Mouse (Mus musculus) CH12.LX (cell line): ENCODE measurements at regions not wholly inside any gene's neighbourhood (a gene's known extent, or its start where the extent isn't known, plus 50 kb on each side); places are given as distances from the start of the nearest gene placed in this dataset.

Source experiments
- DNase-seq: peaks from one replicate; pipeline ENCODE4 v3.0.0-alpha.2; 2013; ENCODE audit errors: extremely low read depth
- H3K27ac ChIP-seq: 2 replicates; pipeline ENCODE4 v1.5.1; 2012; ENCODE audit warnings: low read depth, mild to moderate bottlenecking, control low read depth, moderate library complexity; ENCODE audit not compliant: insufficient read depth
- H3K27me3 ChIP-seq: replicated peaks from 2 replicates; pipeline ENCODE3; 2012; ENCODE audit warnings: inconsistent platforms
- H3K36me3 ChIP-seq, 2 experiments: replicated peaks in 1 of 2; 2 replicates each; pipeline versions ENCODE3 to v1.6.1; 2012; ENCODE audit warnings: inconsistent platforms in 1 of 2, low read length in 1 of 2, mild to moderate bottlenecking in 1 of 2, mixed read lengths in 1 of 2, moderate library complexity in 1 of 2; ENCODE audit not compliant: control insufficient read depth in 1 of 2, insufficient read depth in 1 of 2
- H3K4me1 ChIP-seq, 2 experiments: 2 replicates each; pipeline ENCODE4 v1.6.1; 2012; ENCODE audit warnings: inconsistent platforms in 1 of 2, moderate library complexity in 1 of 2; ENCODE audit not compliant: insufficient read depth in 2 of 2, control insufficient read depth in 1 of 2
- H3K4me2 ChIP-seq: 2 replicates; pipeline ENCODE4 v1.6.1; 2012; ENCODE audit warnings: low read depth, mild to moderate bottlenecking, control low read depth; ENCODE audit not compliant: poor library complexity, insufficient read depth, severe bottlenecking
- H3K4me3 ChIP-seq, 3 experiments: fragments of 150-350 bp in 1 of 3; sonication (generic) in 1 of 3; replicated peaks in 1 of 3; 2 replicates each; pipeline versions ENCODE3 to v1.5.1; 2011 to 2012; ENCODE audit warnings: low read depth in 2 of 3, low read length in 2 of 3, mild to moderate bottlenecking in 2 of 3, moderate library complexity in 2 of 3, control low read depth in 1 of 3, improper control_type of control experiment in 1 of 3, inconsistent platforms in 1 of 3, mixed read lengths in 1 of 3; ENCODE audit not compliant: poor library complexity in 1 of 3
- H3K79me2 ChIP-seq: replicated peaks from 2 replicates; pipeline ENCODE4 v1.6.1; 2012; ENCODE audit warnings: mild to moderate bottlenecking, moderate library complexity; ENCODE audit not compliant: control insufficient read depth, poor library complexity, insufficient read depth, severe bottlenecking; ENCODE audit errors: extremely low read depth
- H3K9ac ChIP-seq: 2 replicates; pipeline ENCODE4 v1.6.1; 2012; ENCODE audit warnings: low read depth, mild to moderate bottlenecking, control low read depth, moderate library complexity; ENCODE audit not compliant: insufficient read depth
- H3K9me3 ChIP-seq: replicated peaks from 2 replicates; pipeline ENCODE3; 2012; ENCODE audit warnings: low read length, inconsistent platforms, mixed read lengths
- CHD1 ChIP-seq: IDR thresholded peaks from 2 replicates; pipeline ENCODE4 v1.6.1; 2012; ENCODE audit warnings: low read depth, low read length, improper control_type of control experiment, inconsistent platforms
- E2F4 ChIP-seq: IDR thresholded peaks from 2 replicates; pipeline ENCODE4 v1.6.1; 2011; ENCODE audit warnings: low read depth, low read length, improper control_type of control experiment; ENCODE audit not compliant: insufficient replicate concordance
- ETS1 ChIP-seq: conservative IDR thresholded peaks from 2 replicates; pipeline ENCODE4 v1.6.1; 2012; ENCODE audit warnings: low read depth, mild to moderate bottlenecking, inconsistent platforms, low read length, improper control_type of control experiment, moderate library complexity
- GABPA ChIP-seq: IDR thresholded peaks from 2 replicates; pipeline ENCODE4 v1.6.1; 2012; ENCODE audit warnings: low read depth, low read length, improper control_type of control experiment, inconsistent platforms; ENCODE audit not compliant: insufficient replicate concordance
- MAFK ChIP-seq: IDR thresholded peaks from 2 replicates; pipeline ENCODE4 v1.6.1; 2011; ENCODE audit warnings: low read length, improper control_type of control experiment; ENCODE audit not compliant: insufficient replicate concordance
- MEF2A ChIP-seq: IDR thresholded peaks from 2 replicates; pipeline ENCODE4 v1.6.1; 2014; ENCODE audit warnings: low read depth, mild to moderate bottlenecking, inconsistent platforms, low read length, improper control_type of control experiment, borderline replicate concordance
- MXI1 ChIP-seq: IDR thresholded peaks from 2 replicates; pipeline ENCODE4 v1.6.1; 2011; ENCODE audit warnings: mild to moderate bottlenecking, low read depth, low read length, improper control_type of control experiment
- RCOR1 ChIP-seq: conservative IDR thresholded peaks from 2 replicates; pipeline ENCODE4 v1.6.1; 2012; ENCODE audit warnings: low read depth, mild to moderate bottlenecking, inconsistent platforms, low read length, improper control_type of control experiment
- SIN3A ChIP-seq: IDR thresholded peaks from 2 replicates; pipeline ENCODE4 v1.6.1; 2012; ENCODE audit warnings: low read length, improper control_type of control experiment, inconsistent platforms
- TBP ChIP-seq: conservative IDR thresholded peaks from 2 replicates; pipeline ENCODE4 v1.6.1; 2011; ENCODE audit warnings: low read depth, low read length, improper control_type of control experiment
- TCF12 ChIP-seq: IDR thresholded peaks from 2 replicates; pipeline ENCODE4 v1.6.1; 2014; ENCODE audit warnings: low read depth, mild to moderate bottlenecking, inconsistent platforms, low read length, improper control_type of control experiment
- UBTF ChIP-seq: IDR thresholded peaks from 2 replicates; pipeline ENCODE4 v1.6.1; 2012; ENCODE audit warnings: low read depth, mild to moderate bottlenecking, inconsistent platforms, low read length, improper control_type of control experiment, moderate library complexity
- USF1 ChIP-seq: IDR thresholded peaks from 2 replicates; pipeline ENCODE4 v1.6.1; 2014; ENCODE audit warnings: low read depth, mild to moderate bottlenecking, inconsistent platforms, low read length, improper control_type of control experiment
- ZC3H11A ChIP-seq: IDR thresholded peaks from 2 replicates; pipeline ENCODE4 v1.6.1; 2012; ENCODE audit warnings: low read depth, mild to moderate bottlenecking, inconsistent platforms, low read length, improper control_type of control experiment
- ZKSCAN1 ChIP-seq: IDR thresholded peaks from 2 replicates; pipeline ENCODE4 v1.6.1; 2012; ENCODE audit warnings: low read depth, inconsistent platforms, low read length, improper control_type of control experiment, borderline replicate concordance
- ZMIZ1 ChIP-seq: IDR thresholded peaks from 2 replicates; pipeline ENCODE4 v1.6.1; 2012; ENCODE audit warnings: low read depth, mild to moderate bottlenecking, inconsistent platforms, low read length, improper control_type of control experiment
- ZNF384 ChIP-seq: IDR thresholded peaks from 2 replicates; pipeline ENCODE4 v1.6.1; 2012; ENCODE audit warnings: low read depth, low read length, improper control_type of control experiment, inconsistent platforms
- dilution Hi-C: fragments of 300-500 bp; cut with MboI; formaldehyde crosslinking; loops from 2 replicates; pipeline ENCODE4 v1.14.3; 2020; ENCODE audit warnings: low sequenced_read_pairs; ENCODE audit not compliant: extremely low pct_unique_long_range_greater_than_20kb, extremely low pct_ligation_motif_present
- in situ Hi-C: fragments of 300-500 bp; cut with MboI; formaldehyde crosslinking; loops from 3 replicates; pipeline ENCODE4 v1.14.3; 2019; ENCODE audit warnings: low sequenced_read_pairs, low pct_ligation_motif_present, low pct_unique_long_range_greater_than_20kb, mixed read lengths

DNA sequence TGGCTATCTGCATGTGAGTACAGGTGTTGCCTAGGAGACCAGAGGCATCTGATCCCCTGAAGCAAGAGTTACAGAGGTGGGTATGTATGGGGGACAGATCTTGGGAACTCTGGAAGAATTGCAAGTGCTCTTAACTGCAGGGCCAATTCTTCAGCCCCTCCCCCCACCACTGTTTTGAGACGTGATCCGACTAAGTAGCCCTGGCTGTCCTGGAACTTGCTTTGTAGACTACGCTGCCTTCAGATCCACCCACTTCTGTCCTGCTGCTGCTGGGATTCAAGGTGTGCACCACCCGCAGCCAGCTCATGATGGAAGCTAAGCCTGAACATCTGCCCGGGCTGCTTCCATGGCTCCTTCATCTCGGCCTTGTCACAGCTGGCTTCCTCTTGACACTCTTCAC lies 186.2 kb downstream of the Tfap2c start:
- Histone ChIP-seq H3K4me2 (no peak overlapping the region), H3K27me3 (peaks cover 73% of the 10 kb centered on the region), H3K4me3 (no peak overlapping the region), H3K4me1 (no peaks in the 10 kb centered on the region), H3K27ac (no peak overlapping the region), H3K79me2 (no peaks in the 10 kb centered on the region), H3K9ac (no peak overlapping the region), H3K36me3 (no peaks in the 10 kb centered on the region), H3K9me3 (no peaks in the 10 kb centered on the region)
- in situ Hi-C loops (no loop called here), dilution Hi-C loops (no loop called here)
- no peak for TF ChIP-seq MAFK
- TF ChIP-seq E2F4, result no peak
- no peak for TF ChIP-seq ETS1
- no peak for TF ChIP-seq ZMIZ1
- TF ChIP-seq RCOR1, result no peak
- no peak for TF ChIP-seq MEF2A
- no peak for TF ChIP-seq USF1
- TF ChIP-seq ZNF384, result no peak
- TF ChIP-seq TCF12, result no peak
- no peak for TF ChIP-seq ZKSCAN1
- TF ChIP-seq UBTF, result no peak
- TF ChIP-seq SIN3A, result no peak
- TF ChIP-seq CHD1, result no peak
- DNase-seq, result no peak

DNA sequence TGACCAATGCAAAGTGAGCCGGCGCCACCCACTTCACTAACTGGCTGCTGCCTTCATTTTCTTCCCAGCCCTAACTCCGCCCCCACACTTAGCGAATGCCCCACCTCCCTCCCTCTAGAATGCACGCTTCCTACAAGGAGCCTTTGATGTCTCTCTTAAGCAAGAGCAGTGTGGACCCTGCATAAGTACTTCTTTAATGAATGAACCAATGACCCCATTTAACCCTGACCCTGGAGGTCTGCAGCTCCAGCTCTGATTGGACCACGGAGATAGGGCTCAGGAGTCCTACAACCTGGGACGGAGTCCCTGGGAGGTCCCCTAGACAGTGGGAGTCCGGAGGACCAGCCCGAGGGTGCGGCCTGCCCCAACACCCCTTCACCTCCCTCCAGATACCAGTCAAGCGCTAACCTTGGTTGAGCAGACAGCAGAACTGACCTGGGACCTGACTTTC lies 189.7 kb downstream of the Tfap2c start:
- dilution Hi-C loops, result no loop called here
- no peaks in the 10 kb centered on the region for H3K36me3 ChIP-seq
- DNase-seq, result no peak
- TF ChIP-seq GABPA, result no peak
- TF ChIP-seq, all 38 proteins: peak for 0
- no peaks in the 10 kb centered on the region for H3K4me1 ChIP-seq
- no peak overlapping the region for H3K27ac ChIP-seq
- in situ Hi-C loops, result no loop called here
- no peak overlapping the region for H3K4me2 ChIP-seq
- no peak overlapping the region for H3K4me3 ChIP-seq
- no peaks in the 10 kb centered on the region for H3K79me2 ChIP-seq
- H3K9me3 ChIP-seq, result peaks cover 2% of the 10 kb centered on the region
- no peak overlapping the region for H3K9ac ChIP-seq
- H3K27me3 ChIP-seq, result peaks cover 63% of the 10 kb centered on the region

DNA sequence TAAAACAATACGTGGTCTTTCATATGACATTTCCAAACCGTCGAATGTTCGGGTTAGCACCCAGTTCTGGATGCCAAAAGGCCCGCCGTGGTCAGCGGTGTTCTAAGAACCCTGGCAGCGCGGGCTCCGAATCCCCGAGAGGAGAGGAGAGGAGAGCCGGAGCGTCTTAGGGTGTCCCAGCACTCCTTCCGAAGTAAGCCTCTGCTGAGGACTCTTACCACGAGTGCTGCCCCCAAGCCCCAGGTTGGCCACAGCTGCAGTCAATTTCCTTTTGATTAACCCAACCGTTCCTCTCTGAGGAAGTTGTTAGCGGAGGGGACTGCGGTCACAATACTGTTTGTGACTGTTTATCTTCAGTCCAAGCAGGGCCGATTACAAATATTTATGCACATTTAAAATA lies 190.1 kb downstream of the Tfap2c start:
- dilution Hi-C loops, result no loop called here
- no peak overlapping the region for H3K27ac ChIP-seq
- peaks cover 59% of the 10 kb centered on the region for H3K27me3 ChIP-seq
- no peak overlapping the region for H3K9ac ChIP-seq
- H3K9me3 ChIP-seq, result peaks cover 2% of the 10 kb centered on the region
- DNase-seq, result no peak
- H3K36me3 ChIP-seq, result no peaks in the 10 kb centered on the region
- TF ChIP-seq MXI1 (no peak), TBP (no peak), ZC3H11A (no peak)
- TF ChIP-seq, all 38 proteins: peak for 0
- Histone ChIP-seq H3K79me2 (no peaks in the 10 kb centered on the region), H3K4me2 (no peak overlapping the region), H3K4me3 (no peak overlapping the region), H3K4me1 (no peaks in the 10 kb centered on the region)
- in situ Hi-C loops, result no loop called here
